Mouse (Mus musculus) common myeloid progenitor, adult 5-6 weeks (primary cell): ENCODE measurements around the gene Rab3ip. TPM values are rescaled to one million over a fixed set of nuclear protein-coding genes. Genes with fewer than 3 reads are reported as not detected.
A peak's percentile ranks its signal among the peaks of the same experiment; 100 is the strongest.

ENCODE experiments used
- ATAC-seq: replicated peaks from 2 replicates; pipeline ENCODE4 v1.8.0; 2016; ENCODE audit warnings: low read depth, mild to moderate bottlenecking, moderate TSS enrichment, inconsistent platforms; ENCODE audit not compliant: poor library complexity, severe bottlenecking
- total RNA-seq: library from RNA; stranded (forward); fragments of 200-1000, 187-1606 nt; gene quantifications from 2 replicates; pipeline ENCODE4 v1.2.3, GENCODE M21; 2017

The Rab3ip gene
- 8.2 and 14.3 TPM in 2 replicates for total RNA-seq

GRCm38 (mm10) chr10:116950009-116950769 is at the start of gene Rab3ip:
TSS of gene Rab3ip (minus strand) at chr10:116950769.
- peak; percentile 95 for ATAC-seq

- no peak for ATAC-seq
Measured at GRCm38 (mm10) chr10:116998716-116999455, 48.3 kb upstream of the Rab3ip start.

DNA sequence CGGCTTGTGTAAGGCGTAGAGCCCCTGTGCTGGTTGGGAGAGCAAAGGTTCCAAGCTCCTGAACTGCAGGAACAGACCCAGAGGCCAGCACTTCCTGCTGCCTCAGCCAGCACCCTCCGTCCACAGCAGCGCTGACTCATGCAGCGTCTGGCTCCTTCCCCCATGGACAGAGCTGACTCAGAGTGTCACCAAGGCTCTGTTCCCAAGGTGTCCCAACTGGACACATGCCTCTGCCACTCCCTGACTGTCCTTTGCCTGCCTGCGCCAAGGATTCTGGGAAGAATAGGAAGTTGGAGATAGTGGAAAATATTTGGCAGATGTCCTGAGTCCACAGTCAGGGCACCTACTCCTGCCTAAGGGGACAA is 45.6 kb upstream of the Rab3ip start:
- peak; percentile 91 for ATAC-seq

GRCm38 (mm10) chr10:116995584-116996235 is 45.1 kb upstream of the Rab3ip start:
- 0 out of 2 replicates have a peak, but pooled peaks have one; percentile 15 for ATAC-seq

- no peak for ATAC-seq
Measured at GRCm38 (mm10) chr10:116995162-116995561, 44.6 kb upstream of the Rab3ip start.

DNA sequence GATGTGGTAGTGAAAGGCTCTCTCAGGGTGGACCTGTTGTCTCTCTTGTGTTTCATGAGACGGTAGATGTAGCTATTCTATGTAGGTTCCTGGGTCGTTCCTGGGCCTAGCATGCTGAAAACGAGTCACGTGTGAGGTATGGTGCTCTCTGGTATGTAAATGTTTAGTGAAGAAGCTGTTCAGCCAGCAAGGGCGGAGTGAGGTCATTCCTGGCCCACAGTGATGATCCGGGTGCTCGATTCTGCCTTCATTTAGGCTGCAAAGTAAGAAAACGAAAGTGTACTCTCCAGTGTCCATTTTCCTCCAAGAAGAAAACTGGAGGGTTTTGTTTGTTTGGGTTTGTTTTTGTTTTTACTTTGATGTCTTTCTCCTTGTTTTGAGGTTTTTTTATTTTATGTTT is 43.4 kb upstream of the Rab3ip start:
- ATAC-seq, result no peak

- ATAC-seq, result no peak
Measured at GRCm38 (mm10) chr10:116986264-116987082, 35.9 kb upstream of the Rab3ip start, which contains the start of gene Best3. TSS of gene Best3 (plus strand) at chr10:116986314.

DNA sequence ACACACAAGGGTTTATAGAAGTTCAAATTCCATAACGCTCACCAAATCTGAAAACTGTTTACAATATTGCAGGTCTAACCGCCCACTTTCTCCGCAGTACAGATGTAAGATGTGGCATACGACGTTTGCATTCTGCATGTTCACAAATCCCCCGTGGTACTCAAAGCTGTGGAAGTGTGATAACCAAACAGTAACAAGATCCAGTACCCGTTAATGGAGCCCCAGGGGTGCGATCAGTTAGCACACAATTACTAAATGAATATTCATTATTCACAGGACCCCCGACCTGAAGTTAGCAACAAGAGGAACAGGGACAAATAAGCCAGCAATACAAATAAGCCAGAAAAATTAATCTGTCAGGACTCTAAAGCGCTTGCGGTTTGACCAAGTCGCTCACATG is 34.3 kb upstream of the Rab3ip start:
- no peak for ATAC-seq

GRCm38 (mm10) chr10:116982526-116982925 is 32.0 kb upstream of the Rab3ip start:
- ATAC-seq, result no peak

DNA sequence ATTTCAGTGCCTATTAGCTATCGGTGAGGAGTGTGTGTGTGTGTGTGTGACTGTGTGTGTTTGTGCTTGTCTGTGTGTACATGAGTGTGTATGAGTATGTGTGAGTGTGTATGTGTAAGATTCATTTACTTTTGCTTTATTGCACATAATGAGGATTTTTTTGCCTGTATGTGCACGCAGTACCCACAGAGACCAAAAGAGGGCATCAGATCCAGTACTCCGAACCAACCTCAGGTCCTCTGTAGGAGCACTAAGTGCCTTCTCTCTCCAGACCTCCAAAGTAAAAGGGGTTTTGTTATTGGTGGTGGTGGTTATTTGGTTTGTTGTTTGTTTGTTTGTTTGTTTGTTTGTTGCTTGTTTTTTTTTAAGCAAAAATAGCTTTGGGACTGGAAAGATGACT is 30.3 kb upstream of the Rab3ip start:
- peak; percentile 73 for ATAC-seq

- no peak for ATAC-seq
Measured at GRCm38 (mm10) chr10:116980273-116980672, 29.7 kb upstream of the Rab3ip start.

DNA sequence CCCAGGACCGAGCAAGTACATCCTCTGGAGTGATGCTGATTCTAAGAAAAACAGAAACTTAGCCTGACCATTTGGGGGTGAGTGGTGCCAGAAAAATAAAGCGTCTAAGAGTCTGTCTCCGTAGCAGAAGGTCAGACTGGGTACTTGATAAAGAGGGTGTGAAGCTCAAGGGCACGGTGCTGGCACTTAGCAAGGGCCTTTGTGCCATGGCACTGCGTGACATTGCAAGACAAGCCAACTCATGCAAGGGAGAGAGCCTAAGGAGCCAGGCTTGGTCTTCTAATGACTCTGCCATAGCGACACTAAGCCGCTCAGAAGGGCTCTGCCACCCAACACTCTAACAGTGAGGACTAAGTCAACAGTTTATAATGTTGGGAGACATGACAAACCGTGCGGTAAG is 28.3 kb upstream of the Rab3ip start:
- no peak for ATAC-seq

DNA sequence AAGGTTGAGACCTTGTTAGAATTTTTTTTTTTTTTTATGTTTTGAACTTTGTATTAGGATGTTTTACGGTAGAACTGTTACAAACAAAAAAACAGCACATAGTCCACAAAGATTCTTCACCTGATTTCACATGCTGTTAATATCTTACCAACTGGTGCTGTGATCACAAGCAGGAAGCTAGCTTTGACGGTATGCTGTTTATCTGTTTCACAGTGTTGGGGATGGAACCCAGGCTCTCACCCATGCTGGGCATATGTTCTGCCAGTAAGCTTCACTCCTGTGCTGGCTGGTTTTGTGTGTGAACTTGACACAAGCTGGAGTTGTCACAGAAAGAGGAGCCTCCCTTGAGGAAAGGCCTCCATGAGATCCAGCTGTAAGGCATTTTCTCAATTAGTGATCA is 27.3 kb upstream of the Rab3ip start:
- no peak for ATAC-seq

DNA sequence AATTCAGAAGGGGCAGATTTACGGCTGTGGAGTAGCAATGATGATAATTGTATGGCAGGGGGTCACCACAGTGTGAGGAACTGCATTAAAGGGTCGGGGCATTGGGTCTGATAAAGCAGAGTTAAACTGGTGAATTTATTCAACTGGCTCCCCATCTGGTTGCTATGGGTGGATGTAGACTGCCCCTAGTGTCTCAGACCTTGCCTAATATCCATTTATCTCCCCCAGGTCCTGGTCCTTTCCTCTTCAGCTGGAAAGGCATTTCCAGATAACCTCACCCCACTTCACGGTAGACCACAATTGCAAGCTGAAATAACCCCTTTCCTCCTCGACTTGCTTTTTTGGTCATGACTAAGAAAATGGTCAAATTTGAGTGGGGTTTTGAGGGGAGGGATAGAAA is 26.9 kb upstream of the Rab3ip start:
- peak; percentile 74 for ATAC-seq

DNA sequence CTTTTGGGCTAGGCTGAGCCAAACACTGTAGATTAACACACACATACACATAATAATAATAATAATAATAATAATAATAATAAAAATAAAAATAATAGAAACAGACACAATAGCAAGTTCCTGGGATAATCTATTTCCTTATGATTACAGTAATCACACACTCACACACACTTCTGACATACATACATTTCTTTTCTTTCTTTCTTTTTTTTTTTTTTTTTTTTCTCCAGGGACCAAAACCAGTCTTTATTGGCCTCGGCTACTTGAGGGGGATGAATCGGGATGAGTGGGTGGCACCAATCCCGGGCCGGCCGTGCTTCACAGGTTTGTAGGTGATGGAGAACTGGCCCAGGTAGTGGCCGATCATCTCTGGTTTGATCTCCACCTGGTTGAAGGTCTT is 21.9 kb upstream of the Rab3ip start, which contains the start of gene Gm10271:
Gene Gm10271 (minus strand): TSS at position 101 of the 400 bp plus-strand sequence.
- no peak for ATAC-seq

DNA sequence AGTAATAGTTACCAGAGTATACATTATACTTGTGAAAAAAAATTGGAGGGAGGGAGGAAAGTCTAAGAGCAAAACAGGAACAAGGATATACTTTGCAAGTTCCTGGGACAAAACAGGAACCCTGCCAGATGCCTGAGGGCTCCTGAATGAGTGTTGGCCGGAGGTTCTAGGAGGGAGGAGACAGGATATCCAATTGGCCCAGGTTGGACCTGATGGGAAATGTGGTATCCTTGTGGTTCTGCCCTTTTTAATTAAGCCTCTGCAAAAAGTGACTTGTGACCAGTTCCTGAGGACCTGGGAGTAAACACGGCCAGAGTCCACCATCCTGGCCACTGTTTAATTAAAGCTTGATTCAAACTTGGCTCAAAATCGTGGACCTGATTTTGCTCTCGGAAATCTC is 18.2 kb upstream of the Rab3ip start:
- ATAC-seq, result no peak

DNA sequence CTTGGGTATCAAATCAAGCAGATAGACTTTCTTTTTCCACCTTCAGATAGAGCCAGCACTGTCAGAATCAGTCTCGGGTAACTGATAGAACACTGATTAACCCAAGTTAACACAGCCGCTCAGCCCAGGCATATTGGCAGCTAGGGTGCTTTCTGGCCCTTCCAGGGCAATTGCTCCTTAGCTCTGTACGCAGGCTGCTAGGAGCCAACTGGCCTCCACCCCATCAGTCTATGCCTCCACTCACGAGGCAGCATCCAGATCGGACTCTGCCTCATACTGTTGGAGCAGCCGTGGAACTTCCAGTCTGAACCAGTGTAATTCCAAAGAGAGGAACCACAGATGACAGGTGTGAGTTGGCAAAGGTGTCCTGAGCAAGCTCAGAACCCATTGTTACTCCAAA is 15.5 kb upstream of the Rab3ip start:
- no peak for ATAC-seq

DNA sequence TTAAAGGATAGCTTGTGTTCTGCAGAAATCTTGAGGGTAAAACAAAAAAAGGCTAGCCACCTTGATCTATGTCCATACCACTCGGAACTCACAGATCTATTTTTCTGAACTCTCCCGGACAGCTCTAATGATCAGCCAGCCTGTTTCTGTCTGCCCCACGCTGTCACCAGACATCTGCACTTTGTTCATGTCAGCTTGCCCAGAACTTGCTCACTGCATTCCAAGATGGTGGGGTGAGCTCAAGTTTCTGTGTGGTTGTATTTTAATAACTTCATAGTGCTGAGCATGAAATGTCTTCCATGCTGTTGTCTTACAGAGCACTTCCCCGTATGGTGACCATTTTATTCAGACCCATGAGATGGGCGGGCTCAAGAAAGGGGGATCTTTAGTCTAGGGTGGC is 14.7 kb upstream of the Rab3ip start:
- ATAC-seq, result no peak

DNA sequence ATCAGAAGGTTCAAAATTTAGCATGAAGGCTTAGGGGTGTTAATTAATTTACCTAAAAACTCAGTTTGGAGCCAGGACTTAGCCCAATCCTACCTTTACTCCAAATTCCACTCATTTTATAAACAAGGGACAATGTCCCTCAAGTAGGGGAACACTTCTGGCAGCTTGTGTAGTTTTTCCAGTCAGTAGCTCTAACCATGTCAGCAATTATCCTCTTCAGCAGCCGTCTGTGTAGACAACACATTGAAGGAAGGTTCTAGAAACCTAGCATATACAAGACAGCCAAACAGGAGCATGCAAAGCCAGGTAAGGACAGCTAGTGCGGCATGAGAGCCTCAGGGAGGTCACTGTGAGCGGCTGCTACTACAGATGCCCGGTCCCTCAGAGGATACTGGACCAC is 14.0 kb upstream of the Rab3ip start:
- ATAC-seq, result no peak

DNA sequence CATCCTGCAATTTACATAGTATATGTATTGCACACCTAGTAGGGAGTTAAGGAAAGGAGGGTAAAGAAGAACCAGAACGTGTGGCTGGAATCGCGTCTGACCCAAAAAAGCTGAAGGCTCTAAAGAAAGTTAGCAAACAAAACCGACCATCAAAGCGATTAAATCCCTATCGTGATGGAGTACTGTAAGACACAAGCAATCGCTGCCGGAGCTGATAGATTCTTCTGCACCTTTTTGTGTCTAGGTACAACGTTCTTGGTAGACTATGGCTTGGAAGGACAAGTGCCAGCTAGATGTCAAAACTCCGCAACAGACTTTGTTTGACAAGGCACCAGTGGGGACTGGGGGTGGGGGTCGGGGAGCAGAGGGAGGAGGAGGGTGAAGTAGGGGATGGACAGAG is 13.5 kb upstream of the Rab3ip start:
- ATAC-seq, result no peak
